Mouse (Mus musculus) thymus, adult 18-20 months (tissue): Measurements from ENCODE around the gene Peak1.

Experiments used
- DNase-seq, 2 experiments: peaks; one replicate each; pipeline ENCODE4 v3.0.0; 2022; ENCODE audit warnings: mixed read lengths in 2 of 2

Gene Peak1

DNA sequence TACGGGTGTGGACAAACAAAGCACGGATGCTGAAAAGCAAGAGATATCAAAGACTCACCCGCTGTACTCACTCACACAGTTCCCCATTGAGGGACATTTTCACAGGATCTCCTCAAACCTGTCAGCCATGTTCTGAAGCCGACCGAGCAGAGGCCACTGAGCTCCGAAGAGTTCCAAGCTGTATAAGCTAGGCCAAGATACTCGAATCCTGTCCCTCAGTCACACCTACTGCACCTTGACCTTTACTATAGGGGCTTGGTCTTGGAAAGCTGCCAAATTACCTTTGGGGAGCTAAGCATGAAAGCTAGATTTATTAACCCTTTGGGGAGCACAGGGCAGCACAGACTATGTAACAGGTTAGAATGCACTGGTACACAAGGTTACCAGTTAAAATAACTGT, 174.0 kb downstream of the Peak1 start:
- DNase-seq = no peak

DNA sequence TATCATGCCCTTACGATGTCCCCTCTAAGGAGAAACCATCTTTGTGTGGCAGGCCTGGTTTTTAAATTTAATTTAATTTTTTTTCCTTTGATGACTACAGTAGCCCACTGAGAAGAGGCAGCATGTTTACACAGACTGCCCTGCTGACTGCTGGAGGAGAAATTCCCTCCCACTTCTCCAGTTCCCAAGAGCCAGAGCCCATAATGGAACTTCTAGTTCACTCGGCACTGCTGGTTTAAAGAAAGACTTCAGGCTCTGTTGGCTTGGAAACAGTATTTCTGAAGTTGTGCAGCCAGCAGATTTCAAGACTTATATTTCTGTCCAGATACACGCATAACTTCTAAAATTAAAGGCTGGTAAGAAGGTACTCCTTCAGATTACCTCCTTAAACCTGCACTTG, 175.2 kb downstream of the Peak1 start:
- DNase-seq = no peak

DNA sequence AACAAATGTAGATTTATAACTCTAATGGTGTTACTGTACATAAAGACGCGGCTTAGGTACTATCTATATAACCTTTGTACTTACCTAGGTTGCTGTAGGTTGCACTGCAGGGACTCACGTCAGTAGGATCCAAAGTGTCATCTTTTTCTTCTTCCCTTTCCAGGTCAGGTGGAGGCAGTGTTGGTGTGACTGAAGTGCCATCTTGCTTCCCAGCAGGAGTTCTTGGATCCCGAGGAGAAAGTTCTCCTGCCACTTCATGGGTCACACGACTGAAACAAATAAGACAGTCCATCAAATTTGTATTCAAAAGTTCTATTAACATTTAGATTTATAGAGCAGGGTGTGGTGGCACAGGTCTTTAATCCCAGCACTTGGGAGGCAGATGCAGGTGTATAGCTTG, 176.8 kb downstream of the Peak1 start:
- DNase-seq = no peak

DNA sequence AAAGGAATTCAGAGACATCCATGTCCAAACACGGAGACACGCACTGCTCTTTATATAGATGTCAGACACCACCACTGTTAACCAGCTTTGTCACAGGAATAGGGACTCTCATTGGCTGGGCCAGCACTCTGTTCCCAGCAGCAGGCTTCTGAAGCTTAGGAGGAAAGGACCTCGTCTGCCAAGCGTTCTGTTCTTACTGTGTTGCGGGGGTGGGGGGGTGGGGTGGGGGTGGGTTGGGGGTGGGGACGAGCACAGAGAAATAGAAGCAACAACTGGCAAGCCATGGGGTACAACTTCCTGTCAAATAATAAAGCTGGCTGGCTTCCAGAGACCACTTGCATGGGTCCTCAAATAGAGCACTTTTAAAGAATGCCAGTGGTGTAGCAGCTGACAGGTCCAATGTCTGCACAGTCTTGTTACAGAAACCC, 182.0 kb downstream of the Peak1 start:
- DNase-seq = no peak

DNA sequence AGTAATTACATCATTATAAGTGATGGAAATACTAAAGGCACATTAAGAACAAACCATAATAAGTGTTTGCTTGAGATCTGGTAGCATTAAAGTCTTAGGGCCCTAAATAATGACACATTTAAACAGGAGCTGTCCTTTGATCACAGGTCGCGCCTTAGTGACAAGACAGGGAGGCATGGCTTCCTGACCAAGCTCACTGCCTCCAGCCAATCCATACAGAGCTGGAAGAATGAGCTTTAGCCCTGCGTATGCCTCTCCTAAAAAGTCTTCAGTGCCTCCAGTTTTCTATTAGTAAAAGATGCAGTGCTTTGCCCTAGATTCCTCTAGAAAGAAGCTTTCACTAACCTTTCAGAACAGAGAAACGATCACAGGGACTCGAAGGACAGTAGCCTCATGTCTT, 182.6 kb downstream of the Peak1 start:
- DNase-seq = no peak

DNA sequence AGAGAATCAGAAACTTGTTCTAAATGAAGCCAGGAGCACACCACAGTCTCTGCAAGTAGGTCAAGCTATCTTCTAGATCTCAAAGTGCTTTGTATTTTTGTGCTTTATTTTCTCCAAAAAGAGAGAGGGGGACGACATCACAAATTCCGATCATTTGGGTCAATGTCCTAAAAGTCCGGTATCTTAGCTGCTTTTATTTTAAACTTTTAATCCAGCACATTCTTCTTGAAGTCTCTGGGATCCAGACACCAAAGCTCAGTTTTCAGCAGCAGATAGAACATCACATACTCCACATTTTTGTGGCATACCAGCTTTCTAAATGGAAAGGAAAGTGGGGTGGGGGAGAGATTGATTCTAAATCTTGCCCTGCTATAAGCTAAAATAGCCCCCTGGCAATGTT, 183.3 kb downstream of the Peak1 start:
- DNase-seq = no peak

DNA sequence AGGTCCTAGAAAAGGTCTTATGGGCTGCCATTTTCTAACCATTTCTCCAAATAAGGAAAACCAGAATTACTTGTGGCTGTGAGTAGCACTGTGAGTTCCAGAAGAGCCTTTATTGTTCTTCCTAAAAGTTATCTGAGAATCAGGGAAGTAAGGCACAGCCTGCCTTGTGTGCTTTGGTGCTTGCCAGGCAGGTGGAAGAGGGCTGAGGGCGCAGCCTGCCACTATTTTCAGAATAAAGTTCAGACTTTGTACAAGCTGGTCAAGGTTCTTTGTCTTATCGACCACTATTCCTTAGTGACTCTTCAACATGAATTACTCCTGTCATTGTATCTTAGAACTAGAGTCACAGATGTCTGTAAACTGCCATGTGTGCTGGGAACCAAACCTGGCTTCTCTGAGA, 184.6 kb downstream of the Peak1 start:
- DNase-seq = no peak

DNA sequence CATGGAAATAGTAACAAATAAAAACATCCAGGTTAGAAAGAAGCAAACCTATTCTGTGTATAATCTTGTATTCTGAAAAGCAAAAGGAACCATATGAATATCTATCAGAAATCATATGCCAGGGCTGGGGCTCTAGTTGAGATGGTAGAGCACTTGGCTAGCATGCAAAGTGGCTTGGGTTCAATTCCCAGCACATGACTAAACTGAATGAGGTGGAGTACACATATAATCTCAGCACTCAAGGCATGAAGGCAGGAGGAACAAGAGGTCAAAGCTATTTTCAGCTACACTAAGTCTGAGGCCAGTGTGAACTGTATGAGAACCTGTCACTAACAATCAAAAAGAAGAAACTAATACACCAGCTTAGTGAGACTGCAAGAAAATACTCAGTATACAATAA, 187.0 kb downstream of the Peak1 start:
- no peak for DNase-seq

DNA sequence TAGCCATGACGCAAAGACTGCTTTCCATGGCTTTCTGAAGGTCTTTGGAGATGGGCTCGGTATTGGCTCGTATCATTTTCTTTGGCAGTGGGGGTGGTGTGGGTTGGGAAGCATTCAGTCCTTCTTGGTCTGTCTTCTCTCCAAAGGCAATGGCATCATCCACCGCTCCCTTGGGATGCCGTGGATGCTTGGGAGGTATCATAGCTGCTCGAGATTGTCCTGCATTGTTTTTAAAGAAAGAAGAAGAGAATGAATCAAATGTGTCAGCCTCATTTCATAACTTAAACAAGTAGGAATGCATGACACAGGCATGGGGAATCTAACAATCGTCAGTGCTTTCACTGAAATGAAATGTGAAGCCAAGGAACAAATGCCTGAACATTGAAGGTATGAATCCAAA, 190.2 kb downstream of the Peak1 start:
- DNase-seq = no peak

DNA sequence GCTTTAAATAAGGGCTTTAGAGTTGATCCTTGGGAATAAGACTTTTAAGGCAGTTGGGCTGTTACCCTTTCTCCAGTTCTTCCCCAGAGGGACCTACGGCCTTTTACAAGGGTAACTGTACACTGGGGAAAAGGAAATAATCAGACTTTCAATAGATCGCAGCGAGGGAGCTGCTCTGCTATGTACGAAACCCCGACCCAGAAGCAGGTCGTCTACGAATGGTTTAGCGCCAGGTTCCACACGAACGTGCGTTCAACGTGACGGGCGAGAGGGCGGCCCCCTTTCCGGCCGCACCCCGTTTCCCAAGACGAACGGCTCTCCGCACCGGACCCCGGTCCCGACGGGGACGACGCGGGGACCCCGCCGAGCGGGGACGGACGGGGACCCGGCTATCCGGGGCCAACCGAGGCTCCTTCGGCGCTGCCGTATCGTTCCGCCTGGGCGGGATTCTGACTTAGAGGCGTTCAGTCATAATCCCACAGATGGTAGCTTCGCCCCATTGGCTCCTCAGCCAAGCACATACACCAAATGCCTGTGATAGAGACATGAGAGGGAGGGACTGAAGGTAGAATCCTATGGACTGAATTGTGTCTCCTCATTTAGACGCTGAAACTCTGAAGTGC, 194.3 kb downstream of the Peak1 start:
- peak; percentile 51 to 60 for DNase-seq

DNA sequence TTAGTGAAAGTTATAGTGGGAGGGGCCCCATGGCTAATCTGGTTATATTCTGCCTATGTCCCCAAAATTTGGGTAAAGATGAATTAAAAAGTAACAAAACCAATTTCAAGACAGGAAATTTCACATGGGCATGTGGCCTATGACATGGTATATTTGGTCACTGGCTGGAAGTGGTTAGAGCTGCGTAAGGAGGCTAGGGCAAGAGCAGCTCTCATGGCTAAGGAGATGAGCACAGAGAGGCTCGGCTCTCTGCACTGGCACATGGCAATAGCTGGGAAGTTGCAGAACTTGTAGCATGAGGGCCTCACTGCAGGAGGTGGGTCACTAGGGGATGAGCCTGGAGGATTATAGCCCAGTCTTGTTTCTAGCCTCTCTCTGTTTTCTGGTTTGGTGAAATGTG, 199.0 kb downstream of the Peak1 start:
- DNase-seq = no peak

DNA sequence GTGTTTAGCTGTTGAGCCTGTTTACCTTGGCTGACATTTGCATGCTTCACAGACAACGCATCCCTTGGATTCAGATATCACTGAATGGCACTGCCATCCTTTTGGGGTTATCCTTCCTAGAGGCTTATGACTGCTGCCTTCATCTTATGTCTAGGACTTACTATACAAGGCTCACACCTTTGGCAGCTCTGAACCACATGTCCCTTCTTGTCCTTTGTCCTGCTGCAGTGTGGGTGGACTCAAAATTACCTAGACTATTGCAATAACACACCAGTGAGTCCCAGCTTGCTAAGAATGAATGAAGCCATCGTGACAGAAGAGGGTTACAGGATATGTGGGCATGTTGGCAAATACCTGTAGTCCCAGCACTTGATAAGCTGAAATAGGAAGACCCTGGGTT, 199.8 kb downstream of the Peak1 start:
- no peak for DNase-seq

DNA sequence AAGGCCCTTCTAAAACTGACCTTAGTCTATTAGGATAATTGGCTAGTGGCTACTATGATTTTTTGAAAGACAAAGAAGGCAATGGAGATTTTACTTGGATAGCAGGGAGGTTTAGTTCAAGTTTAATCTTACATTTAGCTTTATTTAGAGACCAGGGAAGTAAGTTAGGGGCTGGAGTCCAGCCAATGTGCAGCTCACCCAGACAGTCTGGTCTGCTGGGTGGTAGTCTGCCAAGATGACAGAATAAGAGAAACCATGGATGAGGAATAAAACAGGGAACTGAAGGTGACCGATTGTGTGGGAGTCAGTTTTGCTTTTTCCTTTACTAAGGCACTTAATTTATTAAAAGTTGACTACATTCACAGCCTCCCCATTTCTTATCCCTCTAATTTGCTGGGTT, 200.5 kb downstream of the Peak1 start:
- DNase-seq = no peak

DNA sequence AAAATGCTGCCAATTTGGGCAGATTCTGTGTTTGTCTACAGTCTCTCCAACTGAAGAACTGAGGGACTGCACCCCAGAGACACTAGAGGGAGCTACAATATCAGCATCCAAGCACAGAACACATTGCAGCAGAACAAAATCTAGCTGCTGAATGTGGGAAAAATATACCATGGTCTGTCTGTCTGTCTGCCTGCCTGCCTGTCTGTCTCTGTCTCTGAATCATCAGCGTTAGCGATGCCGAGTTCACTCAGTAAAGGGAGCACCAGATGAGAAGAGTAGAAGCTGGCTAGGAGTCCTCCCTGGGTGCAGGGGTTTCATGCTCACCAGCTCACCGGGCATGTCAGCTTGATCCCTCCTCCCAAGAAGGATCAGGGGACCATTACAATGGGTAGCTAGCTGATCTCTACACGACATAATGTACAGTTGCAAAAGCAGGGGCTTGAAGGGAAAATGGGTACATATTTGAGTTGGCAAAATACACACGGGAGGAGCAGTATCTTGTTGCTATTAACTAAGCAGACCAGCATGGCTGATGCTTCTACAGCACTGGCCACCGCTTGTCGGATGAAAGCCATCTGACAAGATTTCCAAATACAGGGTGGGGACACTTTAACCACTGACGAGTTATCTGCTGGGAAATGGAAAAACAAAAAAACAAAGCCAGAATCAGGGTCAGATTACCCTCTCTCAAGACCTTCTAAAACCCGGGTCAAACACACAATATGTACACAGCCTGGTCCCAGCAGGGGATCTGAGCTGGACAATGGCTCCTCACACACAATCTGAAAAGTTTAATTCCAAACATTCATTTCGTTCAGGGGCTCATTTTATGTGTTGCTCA, 204.2 kb downstream of the Peak1 start:
- no peak for DNase-seq

DNA sequence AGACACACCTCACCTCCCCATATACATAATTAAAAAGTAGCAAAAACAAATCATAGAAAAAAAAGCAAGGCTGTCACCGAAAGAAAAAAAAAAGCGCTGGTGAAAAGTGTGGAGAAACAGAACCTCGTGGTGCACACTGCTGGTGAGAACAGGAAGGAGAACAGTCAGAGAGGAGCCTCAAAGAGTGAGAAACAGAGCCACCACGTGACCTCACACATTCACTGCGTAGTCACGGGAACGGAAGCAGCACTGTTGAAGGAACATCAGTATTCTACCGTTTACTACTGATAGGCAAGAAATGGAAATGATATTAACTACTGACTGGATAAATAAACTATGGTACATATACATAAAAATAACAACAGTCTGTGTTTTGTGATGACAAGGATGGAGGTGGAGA, 209.1 kb downstream of the Peak1 start:
- DNase-seq = no peak

DNA sequence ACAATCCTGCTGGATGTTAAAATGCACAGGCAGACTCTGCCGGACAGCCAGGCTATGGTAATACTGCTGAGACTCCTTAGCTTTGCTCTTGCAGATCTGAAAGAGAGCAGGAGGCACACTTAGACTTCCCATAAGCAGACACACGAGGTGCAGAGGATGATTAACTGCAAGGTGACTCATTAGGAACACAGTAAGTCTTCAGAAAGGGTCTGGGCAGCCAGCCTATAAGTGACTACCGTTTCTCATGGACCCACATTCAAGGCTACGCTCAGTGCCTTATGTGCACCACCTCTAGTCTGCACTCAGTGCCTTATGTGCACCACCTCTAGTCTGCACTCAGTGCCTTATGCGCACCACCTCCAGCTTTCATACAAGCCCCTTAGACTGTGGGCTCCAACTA, 210.4 kb downstream of the Peak1 start:
- no peak for DNase-seq

DNA sequence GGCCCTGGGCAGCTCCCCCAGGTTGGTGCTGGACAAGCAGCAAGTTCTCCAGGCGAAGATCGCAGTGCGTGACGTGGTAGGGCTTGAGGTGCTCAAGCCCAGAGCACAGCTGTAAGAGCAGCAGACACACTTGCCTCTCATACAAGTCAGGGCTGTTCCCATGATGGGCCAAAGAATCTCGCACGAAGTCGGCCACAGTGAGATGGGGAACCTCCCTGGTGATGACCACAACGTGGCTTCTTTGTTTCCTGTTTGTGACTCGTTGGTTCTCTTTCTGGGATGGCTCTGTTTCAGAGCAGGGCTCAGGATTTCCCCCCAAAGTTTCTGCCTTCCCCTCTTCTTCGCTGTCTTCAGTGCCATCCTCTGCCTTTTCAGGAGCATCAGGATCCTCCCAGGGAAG, 210.8 kb downstream of the Peak1 start:
- no peak for DNase-seq

DNA sequence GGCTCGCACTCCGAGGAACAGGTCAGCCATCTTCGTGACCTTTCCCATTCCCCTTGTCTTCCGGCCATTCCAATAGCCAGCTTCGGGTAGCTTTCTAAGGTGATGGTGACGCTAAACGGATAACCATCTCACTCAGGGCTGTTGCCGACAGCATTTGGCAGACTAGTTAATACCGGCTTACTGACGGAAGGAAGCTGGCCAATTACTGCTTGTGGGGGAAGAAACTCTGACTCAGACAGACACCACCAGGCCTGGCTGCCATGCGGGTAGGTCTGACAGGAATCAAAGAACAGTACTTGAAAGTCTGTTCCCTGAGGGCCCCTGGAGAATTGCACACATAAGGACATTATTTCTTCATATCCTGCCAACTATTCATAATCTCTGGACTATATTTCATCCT, 212.5 kb downstream of the Peak1 start:
- no peak for DNase-seq

DNA sequence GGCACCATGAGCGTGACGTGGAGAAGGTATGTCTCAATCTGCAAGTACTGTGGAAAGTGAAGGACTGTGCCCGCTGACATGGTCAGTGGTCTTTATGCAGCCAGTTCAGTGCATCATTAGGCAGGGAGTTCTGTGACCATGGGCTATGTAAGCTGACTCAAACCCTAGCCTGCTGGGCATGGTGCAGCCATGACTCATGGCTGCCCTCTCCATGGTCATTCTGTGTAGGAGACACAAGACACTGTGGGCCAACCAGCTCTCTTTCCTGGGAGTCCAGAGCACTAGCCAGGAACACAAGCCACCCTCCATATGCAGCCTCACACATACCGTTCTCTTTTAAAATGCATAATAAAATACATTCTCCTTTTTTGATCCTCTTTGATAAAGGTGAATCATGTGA, 213.6 kb downstream of the Peak1 start:
- DNase-seq = no peak

DNA sequence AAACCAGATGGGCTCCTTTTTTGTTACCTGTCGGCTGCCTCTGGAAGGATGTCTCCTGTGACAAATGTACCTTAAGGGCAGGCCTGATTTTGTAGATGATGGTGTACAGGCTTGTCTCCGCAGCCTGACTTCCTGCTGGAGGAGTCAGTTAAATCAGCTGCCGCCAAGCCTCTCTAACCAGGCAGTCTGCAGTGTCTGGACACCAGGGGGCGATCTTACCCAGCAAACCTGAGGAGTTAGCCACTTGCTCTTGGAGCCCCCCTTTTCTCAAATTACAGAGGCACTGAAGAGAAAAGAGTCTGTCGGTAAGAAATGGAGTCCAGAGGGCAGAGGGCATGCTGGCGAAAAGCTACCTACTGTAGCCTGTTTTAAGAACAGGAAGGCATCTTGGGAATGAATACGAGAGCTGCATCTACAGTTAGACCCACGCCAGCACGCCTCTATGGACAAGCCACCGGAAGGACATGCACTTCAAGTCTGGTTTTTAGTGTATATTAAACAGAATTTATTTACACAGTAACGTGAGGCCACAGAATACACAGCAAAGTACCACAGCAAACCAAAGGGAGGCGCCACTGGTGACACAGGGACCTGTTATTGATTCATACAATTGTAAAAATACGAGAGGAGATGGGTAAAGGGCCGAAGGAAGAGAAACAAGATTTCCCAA, 217.1 kb downstream of the Peak1 start:
- DNase-seq = peak; percentile 67 to 72

DNA sequence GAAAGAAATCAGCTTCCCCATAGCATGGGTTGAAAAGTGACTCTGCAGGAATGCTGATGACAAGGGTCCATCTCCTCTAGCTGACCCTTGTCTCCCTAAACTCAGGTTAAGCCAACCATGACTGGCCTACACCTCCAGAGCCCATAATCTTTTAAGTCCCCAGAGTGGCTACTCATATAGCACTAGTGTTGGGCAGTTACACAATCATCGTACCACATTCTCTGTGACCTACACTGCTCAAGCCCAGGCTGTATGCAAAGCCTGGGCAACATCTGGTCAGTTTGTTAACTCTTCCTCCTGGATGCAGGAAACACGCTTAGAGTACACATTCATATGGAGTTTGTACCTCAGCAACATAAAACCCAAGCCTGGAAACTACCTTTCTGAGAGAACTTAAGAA, 217.7 kb downstream of the Peak1 start:
- no peak for DNase-seq

DNA sequence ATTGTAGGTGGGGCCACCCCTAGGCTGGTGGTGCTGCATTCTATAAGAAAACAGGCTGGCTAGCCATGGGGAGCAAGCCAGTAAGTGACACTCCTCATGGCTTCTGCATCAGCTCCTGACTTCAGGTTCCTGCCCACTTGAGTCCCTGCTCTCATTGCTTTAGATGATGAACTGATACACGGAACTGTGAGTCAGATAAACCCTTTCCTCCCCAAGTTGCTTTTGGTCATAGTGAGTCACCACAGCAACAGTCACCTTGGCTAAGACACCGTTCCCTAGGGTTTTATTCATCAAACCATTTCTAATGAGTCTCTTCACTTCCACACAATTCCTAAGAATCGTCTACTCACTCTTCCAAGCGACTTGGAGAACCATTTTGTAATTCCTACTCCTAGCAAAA, 220.9 kb downstream of the Peak1 start:
- no peak for DNase-seq

DNA sequence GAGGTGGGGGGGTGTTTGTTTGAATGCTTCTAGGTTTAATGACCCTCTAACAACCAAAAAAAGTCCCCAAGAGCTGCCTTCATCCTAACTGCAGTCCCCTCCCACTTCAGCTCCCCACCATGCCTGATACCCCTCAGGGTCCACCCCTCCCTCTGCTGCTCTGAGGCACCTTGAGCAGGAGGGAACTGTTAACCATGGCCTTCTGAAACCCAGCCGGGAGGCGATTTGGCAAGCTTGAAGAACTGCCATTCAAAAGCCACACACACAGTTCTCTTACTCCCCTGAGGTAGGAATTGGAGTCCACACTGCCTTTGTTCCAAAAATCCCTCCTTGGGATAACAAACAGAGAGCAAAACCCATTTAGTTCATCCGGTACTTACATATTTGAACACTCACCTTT, 222.7 kb downstream of the Peak1 start:
- no peak for DNase-seq
